Mouse (Mus musculus): ENCODE results near the gene Urad. TPM values are rescaled to one million over a fixed set of nuclear protein-coding genes. Genes with fewer than 3 reads are reported as not detected.

Urad gene
- polyA plus RNA-seq, 1 experiment from 2014 or later = not detected

DNA sequence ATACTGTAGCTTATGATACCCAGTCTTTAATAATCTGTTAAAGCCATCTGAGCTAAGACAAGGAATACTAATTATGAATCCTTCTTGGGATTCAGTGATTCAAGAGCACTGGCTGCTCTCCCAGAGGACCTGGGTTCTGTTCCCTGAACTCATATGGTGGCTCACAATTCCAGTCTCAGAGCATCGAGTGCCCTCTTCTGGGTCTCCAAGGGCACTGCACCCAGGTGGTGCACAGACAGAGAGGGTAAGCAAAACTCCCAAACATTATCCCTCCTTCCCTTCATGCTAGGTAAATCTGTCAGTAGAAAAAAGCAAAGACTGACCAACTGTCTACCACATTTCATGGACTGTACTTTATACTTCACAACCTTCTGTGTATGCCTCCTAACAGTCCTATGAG is 23.7 kb upstream of the Urad start:
- Histone ChIP-seq H3K36me3 (no peaks in the 10 kb centered on the region), H3K9ac (no peak overlapping the region), H3K9me3 (no peaks in the 10 kb centered on the region), H3K4me2 (replicated peaks) (no peak overlapping the region), H3K27ac (no peak overlapping the region), H3K4me3 (no peak overlapping the region), H3K4me1 (no peaks in the 10 kb centered on the region), H3K27me3 (no peaks in the 10 kb centered on the region)
- WGBS = 75% methylated on average over 1 of the region's 1 CpGs
- ATAC-seq (ENCODE audit: insufficient number of reproducible peaks, insufficient read depth, low FRiP score, low TSS enrichment) = no peak

DNA sequence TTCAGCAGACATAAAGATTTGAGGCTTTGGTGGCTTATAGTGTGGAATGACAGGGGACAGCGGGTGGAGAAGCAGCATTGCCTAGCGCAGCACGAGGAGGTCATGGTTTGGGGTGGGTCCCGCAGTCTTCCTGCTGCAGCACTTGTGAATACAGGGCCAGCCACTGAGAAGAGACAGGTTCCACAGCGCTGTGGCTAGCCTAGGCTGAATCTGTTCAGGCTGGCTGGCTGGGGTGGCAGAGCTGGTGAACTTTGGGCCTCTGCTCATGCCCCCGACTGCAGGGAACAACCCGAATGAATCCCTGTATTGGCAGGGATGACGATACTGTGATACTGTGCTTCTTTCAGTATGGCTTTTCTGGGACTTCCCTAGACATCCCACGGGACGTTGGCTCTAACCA is 21.7 kb upstream of the Urad start:
- H3K9ac ChIP-seq = no peak overlapping the region
- no peak for ATAC-seq (ENCODE audit: insufficient number of reproducible peaks, insufficient read depth, low FRiP score, low TSS enrichment)
- no peaks in the 10 kb centered on the region for H3K36me3 ChIP-seq
- no peaks in the 10 kb centered on the region for H3K4me1 ChIP-seq
- H3K9me3 ChIP-seq = no peaks in the 10 kb centered on the region
- H3K27ac ChIP-seq = no peak overlapping the region
- WGBS = 88% methylated on average over 10 of the region's 10 CpGs
- H3K4me3 ChIP-seq = no peak overlapping the region
- no peaks in the 10 kb centered on the region for H3K27me3 ChIP-seq
- no peak overlapping the region for H3K4me2 ChIP-seq (replicated peaks)

GRCm38 (mm10) chr5:147342901-147343300 is 20.7 kb upstream of the Urad start:
- no peaks in the 10 kb centered on the region for H3K36me3 ChIP-seq
- no peaks in the 10 kb centered on the region for H3K9me3 ChIP-seq
- H3K27me3 ChIP-seq = no peaks in the 10 kb centered on the region
- no peaks in the 10 kb centered on the region for H3K4me1 ChIP-seq
- no peak for ATAC-seq (ENCODE audit: insufficient number of reproducible peaks, insufficient read depth, low FRiP score, low TSS enrichment)
- H3K27ac ChIP-seq = no peak overlapping the region
- no peak overlapping the region for H3K9ac ChIP-seq
- H3K4me3 ChIP-seq = no peak overlapping the region
- 89% methylated on average over 6 of the region's 6 CpGs for WGBS
- no peak overlapping the region for H3K4me2 ChIP-seq (replicated peaks)

GRCm38 (mm10) chr5:147340741-147341414 is 18.6 kb upstream of the Urad start:
- no peak overlapping the region for H3K27ac ChIP-seq
- no peaks in the 10 kb centered on the region for H3K27me3 ChIP-seq
- no peaks in the 10 kb centered on the region for H3K4me1 ChIP-seq
- H3K4me3 ChIP-seq = no peak overlapping the region
- no peaks in the 10 kb centered on the region for H3K9me3 ChIP-seq
- H3K4me2 ChIP-seq (replicated peaks) = no peak overlapping the region
- no peaks in the 10 kb centered on the region for H3K36me3 ChIP-seq
- no peak for ATAC-seq (ENCODE audit: insufficient number of reproducible peaks, insufficient read depth, low FRiP score, low TSS enrichment)
- 63% methylated on average over 13 of the region's 13 CpGs for WGBS
- no peak overlapping the region for H3K9ac ChIP-seq

DNA sequence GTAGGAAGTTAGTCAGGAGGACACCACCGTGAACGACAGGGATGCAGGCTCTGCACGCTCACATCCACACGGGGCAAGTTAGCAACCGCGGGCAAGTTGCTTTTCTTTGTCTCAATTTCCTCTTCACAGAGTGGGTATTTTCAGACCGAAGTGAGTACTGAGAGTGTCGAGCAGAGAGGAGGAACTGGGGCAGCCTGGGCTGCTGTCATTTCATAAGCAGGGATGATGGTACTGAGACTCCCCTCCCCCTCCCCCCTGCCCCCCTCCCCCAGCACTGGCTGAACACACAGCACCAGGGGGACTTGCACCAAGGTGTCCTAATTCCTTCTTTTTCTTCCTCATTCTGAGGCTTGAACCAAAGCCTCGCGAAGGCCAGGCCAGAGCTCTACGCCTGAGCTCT is 17.3 kb upstream of the Urad start:
- Histone ChIP-seq H3K4me3 (no peak overlapping the region), H3K27ac (no peak overlapping the region), H3K36me3 (no peaks in the 10 kb centered on the region), H3K9me3 (no peaks in the 10 kb centered on the region), H3K27me3 (no peaks in the 10 kb centered on the region), H3K4me2 (replicated peaks) (no peak overlapping the region), H3K9ac (no peak overlapping the region), H3K4me1 (no peaks in the 10 kb centered on the region)
- WGBS = 81% methylated on average over 10 of the region's 11 CpGs
- ATAC-seq (ENCODE audit: insufficient number of reproducible peaks, insufficient read depth, low FRiP score, low TSS enrichment) = no peak

DNA sequence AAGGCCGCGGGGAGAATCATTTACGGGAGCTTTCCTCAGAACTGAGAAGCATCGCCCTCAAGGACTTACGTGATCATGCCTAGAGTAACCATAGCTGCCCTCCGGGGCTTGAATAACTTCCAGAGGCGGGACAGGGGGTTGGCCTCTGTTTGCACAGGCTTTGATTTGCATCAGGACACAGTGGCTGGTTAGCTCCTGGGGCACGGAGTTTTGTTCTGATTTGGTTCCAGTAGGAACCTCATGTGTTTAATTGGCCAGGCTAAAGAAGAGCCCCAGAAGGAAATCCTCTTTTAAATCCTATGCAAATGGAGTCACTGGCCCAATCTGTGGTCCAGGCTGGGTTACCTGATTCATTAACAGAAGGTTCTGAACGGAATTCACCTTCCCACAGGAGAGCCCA is 16.7 kb upstream of the Urad start:
- H3K4me3 ChIP-seq = no peak overlapping the region
- no peak overlapping the region for H3K9ac ChIP-seq
- no peaks in the 10 kb centered on the region for H3K36me3 ChIP-seq
- H3K9me3 ChIP-seq = no peaks in the 10 kb centered on the region
- WGBS = 50% methylated on average over 9 of the region's 9 CpGs
- no peaks in the 10 kb centered on the region for H3K27me3 ChIP-seq
- no peaks in the 10 kb centered on the region for H3K4me1 ChIP-seq
- no peak overlapping the region for H3K4me2 ChIP-seq (replicated peaks)
- no peak for ATAC-seq (ENCODE audit: insufficient number of reproducible peaks, insufficient read depth, low FRiP score, low TSS enrichment)
- H3K27ac ChIP-seq = no peak overlapping the region

DNA sequence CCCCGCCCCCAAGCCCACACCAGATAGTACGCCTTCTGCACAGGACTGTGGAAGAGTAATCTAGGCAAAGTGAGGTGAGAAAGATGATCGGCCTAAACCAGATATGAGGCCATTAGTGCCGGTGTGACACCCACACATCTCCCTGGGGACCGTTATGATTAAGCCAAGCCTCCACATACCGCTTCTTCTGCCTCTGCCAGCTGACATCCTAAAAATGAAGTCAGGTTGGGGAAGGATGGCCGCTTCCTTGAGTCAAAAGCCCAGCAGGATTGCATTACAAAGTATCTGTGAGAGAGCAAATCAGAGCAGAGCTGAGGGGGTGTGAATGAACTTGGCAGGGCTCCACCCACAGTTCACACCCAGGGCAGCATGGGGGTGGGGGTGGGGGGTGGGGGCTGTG is 10.5 kb upstream of the Urad start:
- Histone ChIP-seq H3K9me3 (no peaks in the 10 kb centered on the region), H3K4me3 (no peak overlapping the region), H3K4me2 (replicated peaks) (no peak overlapping the region), H3K27ac (no peak overlapping the region), H3K36me3 (no peaks in the 10 kb centered on the region), H3K27me3 (no peaks in the 10 kb centered on the region; the same call in 1 of the 2 replicates), H3K4me1 (0 out of 2 replicates have a peak, but pooled peaks cover 2% of the 10 kb centered on the region), H3K9ac (no peak overlapping the region)
- 47% methylated on average over 7 of the region's 7 CpGs for WGBS
- ATAC-seq (ENCODE audit: insufficient number of reproducible peaks, insufficient read depth, low FRiP score, low TSS enrichment) = no peak

- no peak overlapping the region for H3K27ac ChIP-seq
- no peak overlapping the region for H3K4me2 ChIP-seq (replicated peaks)
- no peak overlapping the region for H3K4me3 ChIP-seq
- H3K9ac ChIP-seq = no peak overlapping the region
- no peaks in the 10 kb centered on the region; the same call in 1 of the 2 replicates for H3K27me3 ChIP-seq
- 0 out of 2 replicates have a peak, but pooled peaks cover 2% of the 10 kb centered on the region for H3K4me1 ChIP-seq
- H3K9me3 ChIP-seq = no peaks in the 10 kb centered on the region
- 37% methylated on average over 2 of the region's 2 CpGs for WGBS
- no peaks in the 10 kb centered on the region for H3K36me3 ChIP-seq
- no peak for ATAC-seq (ENCODE audit: insufficient number of reproducible peaks, insufficient read depth, low FRiP score, low TSS enrichment)
These were observed 9.3 kb upstream of the Urad start for GRCm38 (mm10) chr5:147331547-147331946.

GRCm38 (mm10) chr5:147329946-147330345 is 7.7 kb upstream of the Urad start:
- no peaks in the 10 kb centered on the region for H3K36me3 ChIP-seq
- H3K9ac ChIP-seq = no peak overlapping the region
- H3K27ac ChIP-seq = no peak overlapping the region
- H3K4me2 ChIP-seq (replicated peaks) = no peak overlapping the region
- H3K9me3 ChIP-seq = no peaks in the 10 kb centered on the region
- no peak for ATAC-seq (ENCODE audit: insufficient number of reproducible peaks, insufficient read depth, low FRiP score, low TSS enrichment)
- 83% methylated on average over 11 of the region's 11 CpGs for WGBS
- no peak overlapping the region for H3K4me3 ChIP-seq
- 0 out of 2 replicates have a peak, but pooled peaks cover 2% of the 10 kb centered on the region for H3K4me1 ChIP-seq
- no peaks in the 10 kb centered on the region; the same call in 1 of the 2 replicates for H3K27me3 ChIP-seq

DNA sequence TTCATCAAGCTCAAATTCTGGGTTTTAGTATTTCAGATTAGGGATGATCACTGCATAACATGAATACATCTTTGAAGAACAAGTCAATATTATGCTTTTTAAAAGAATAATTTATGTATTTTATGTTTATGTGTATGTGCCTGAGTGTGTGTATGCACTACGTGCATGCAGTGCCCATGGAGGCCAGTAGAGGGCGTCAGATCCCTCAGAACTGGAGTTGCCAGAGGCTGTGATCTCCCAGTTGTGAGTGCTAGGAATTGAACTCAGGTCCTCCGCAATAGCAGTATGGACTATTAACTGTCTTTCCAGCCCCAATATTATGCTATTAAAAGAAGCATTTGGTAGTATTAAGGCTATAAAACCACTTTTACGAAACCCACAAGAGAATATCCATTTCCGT is 5.4 kb upstream of the Urad start:
- Histone ChIP-seq H3K27me3 (peaks cover 11% of the 10 kb centered on the region), H3K9ac (no peak overlapping the region), H3K9me3 (no peaks in the 10 kb centered on the region), H3K36me3 (no peaks in the 10 kb centered on the region), H3K4me2 (replicated peaks) (no peak overlapping the region), H3K27ac (no peak overlapping the region), H3K4me1 (0 out of 2 replicates have a peak, but pooled peaks cover 2% of the 10 kb centered on the region), H3K4me3 (no peak overlapping the region)
- ATAC-seq (ENCODE audit: insufficient number of reproducible peaks, insufficient read depth, low FRiP score, low TSS enrichment) = no peak
- WGBS = 88% methylated on average over 5 of the region's 5 CpGs

- H3K4me3 ChIP-seq = no peak overlapping the region
- no peaks in the 10 kb centered on the region for H3K4me1 ChIP-seq
- WGBS = 73% methylated on average over 11 of the region's 11 CpGs
- no peak overlapping the region for H3K4me2 ChIP-seq (replicated peaks)
- H3K27me3 ChIP-seq = peaks cover 28% of the 10 kb centered on the region
- H3K36me3 ChIP-seq = no peaks in the 10 kb centered on the region
- H3K9ac ChIP-seq = no peak overlapping the region
- no peak for ATAC-seq (ENCODE audit: insufficient number of reproducible peaks, insufficient read depth, low FRiP score, low TSS enrichment)
- H3K9me3 ChIP-seq = no peaks in the 10 kb centered on the region
- no peak overlapping the region for H3K27ac ChIP-seq
These were observed 3.7 kb upstream of the Urad start for GRCm38 (mm10) chr5:147325931-147326330.

GRCm38 (mm10) chr5:147323237-147323917 is 1.1 kb upstream of the Urad start:
- no peak overlapping the region for H3K27ac ChIP-seq
- no peaks in the 10 kb centered on the region for H3K9me3 ChIP-seq
- no peak overlapping the region for H3K9ac ChIP-seq
- H3K27me3 ChIP-seq = peaks cover 51% of the 10 kb centered on the region
- H3K36me3 ChIP-seq = no peaks in the 10 kb centered on the region
- no peak for ATAC-seq (ENCODE audit: insufficient number of reproducible peaks, insufficient read depth, low FRiP score, low TSS enrichment)
- H3K4me1 ChIP-seq = no peaks in the 10 kb centered on the region
- H3K4me3 ChIP-seq = no peak overlapping the region
- no peak overlapping the region for H3K4me2 ChIP-seq (replicated peaks)
- 18% methylated on average over 16 of the region's 17 CpGs for WGBS
